Mouse (Mus musculus): ENCODE results near the gene Zcchc14.

GRCm38 (mm10) chr8:121560432-121561100, 92.1 kb downstream of the Zcchc14 start:
- no peak for TF ChIP-seq POLR2A (IDR thresholded peaks at IDR 0.05; ENCODE audit: low read depth, low read length)
- no peak for TF ChIP-seq CTCF (conservative IDR thresholded peaks at IDR 0.05; ENCODE audit: insufficient read depth, insufficient read length, low read depth, low read length)

All from kidney, adult 2 months (tissue).